Mouse (Mus musculus): ENCODE data around the gene H2al1n.

DNA sequence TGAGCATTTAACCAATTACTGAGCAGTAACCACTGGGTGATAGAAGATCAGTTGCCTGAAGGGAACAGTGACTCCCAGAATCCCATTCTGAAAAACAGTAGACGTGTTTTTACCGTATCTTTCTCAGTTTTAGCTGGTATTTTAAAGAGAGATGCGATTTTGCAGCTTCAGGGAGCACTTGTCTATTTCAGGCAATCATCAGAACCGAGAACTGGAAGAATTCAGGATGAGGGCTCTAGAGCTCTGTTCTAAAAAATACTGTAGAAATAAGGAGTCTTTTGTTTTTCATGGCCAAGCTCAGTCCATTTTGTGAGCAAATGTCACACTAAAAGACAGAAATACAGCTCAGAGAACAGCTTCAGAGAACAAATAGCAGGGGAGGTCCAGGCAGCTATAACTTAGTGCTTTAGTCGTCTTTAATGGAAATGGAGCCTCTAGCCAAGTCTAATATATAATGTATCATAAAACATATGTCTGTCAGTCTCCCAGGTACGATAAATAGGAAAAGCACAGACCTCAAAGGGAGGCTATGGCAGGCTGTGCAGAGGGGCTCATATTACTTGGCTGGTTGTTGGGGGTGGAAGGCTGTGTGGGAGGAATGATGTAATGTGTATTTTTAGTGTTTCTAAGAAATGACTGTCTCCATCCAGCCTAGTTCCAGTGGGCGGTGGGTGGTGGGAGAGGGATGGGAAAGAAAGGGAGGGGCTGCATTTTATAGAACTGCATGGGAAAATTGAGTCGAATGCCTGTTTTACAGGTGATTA is 4.7 kb upstream of the H2al1n start:
- TF ChIP-seq CTCF (IDR thresholded peaks at IDR 0.05 in 2 of 3, conservative IDR thresholded peaks at IDR 0.05 in 1 of 3; ENCODE audit: control insufficient read depth in 1 of 3, insufficient read depth in 1 of 3, low read depth in 2 of 3, low read length in 3 of 3, poor library complexity in 1 of 3, severe bottlenecking in 1 of 3) = no peak
- no peak for TF ChIP-seq POLR2A (IDR thresholded peaks at IDR 0.05; ENCODE audit: control insufficient read depth in 1 of 2, insufficient read depth in 1 of 2, low read depth in 1 of 2, low read length in 2 of 2, poor library complexity in 1 of 2)
- TF ChIP-seq MAZ (IDR thresholded peaks at IDR 0.05; ENCODE audit: low read depth, low read length) = no peak
- no peak for TF ChIP-seq POLR2AphosphoS2 (IDR thresholded peaks at IDR 0.05; ENCODE audit: low read length)
- no peak for TF ChIP-seq GATA1 (IDR thresholded peaks at IDR 0.05; ENCODE audit: low read depth, low read length)
- no peak for TF ChIP-seq USF1 (IDR thresholded peaks at IDR 0.05; ENCODE audit: low read depth, low read length)
- TF ChIP-seq RAD21 (IDR thresholded peaks at IDR 0.05; ENCODE audit: low read depth, low read length) = no peak
- TF ChIP-seq CHD2 (IDR thresholded peaks at IDR 0.05; ENCODE audit: low read length) = no peak
- no peak for TF ChIP-seq UBTF (IDR thresholded peaks at IDR 0.05; ENCODE audit: borderline replicate concordance, insufficient read depth, low read depth, low read length)
- no peak for TF ChIP-seq POLR2AphosphoS5 (IDR thresholded peaks at IDR 0.05; ENCODE audit: borderline replicate concordance, low read depth, low read length)
- no peak for TF ChIP-seq ZMIZ1 (IDR thresholded peaks at IDR 0.05; ENCODE audit: low read depth, low read length)

Measured in MEL (cell line).